Mouse (Mus musculus) frontal cortex, adult 2 months (tissue): ENCODE measurements at regions not wholly inside any gene's neighbourhood (a gene's known extent, or its start where the extent isn't known, plus 50 kb on each side); places are given as distances from the start of the nearest gene placed in this dataset.

Source experiments
- DNase-seq, 2 experiments: peaks; one replicate each; pipeline ENCODE4 v3.0.0; 2022; ENCODE audit warnings: low spot score in 1 of 2; ENCODE audit errors: extremely low spot score in 1 of 2

GRCm38 (mm10) chrX:103532620-103533199 is 97.7 kb upstream of the Zcchc13 start:
- peak in 1 of 2 experiments; percentile 64 for DNase-seq

GRCm38 (mm10) chrX:103533306-103533705 is 97.1 kb upstream of the Zcchc13 start:
- DNase-seq = peak in 1 of 2 experiments; percentile 55

- no peak for DNase-seq
Measured at GRCm38 (mm10) chrX:103533831-103534230, 96.6 kb upstream of the Zcchc13 start.

GRCm38 (mm10) chrX:103546490-103547202 is 83.7 kb upstream of the Zcchc13 start:
- DNase-seq = no peak

GRCm38 (mm10) chrX:103551304-103551703 is 79.1 kb upstream of the Zcchc13 start:
- peak in 1 of 2 experiments; percentile 55 for DNase-seq

GRCm38 (mm10) chrX:103553196-103553595 is 77.2 kb upstream of the Zcchc13 start:
- DNase-seq = no peak

- DNase-seq = no peak
Measured at GRCm38 (mm10) chrX:103553605-103554004, 76.8 kb upstream of the Zcchc13 start.

- DNase-seq = peak in 1 of 2 experiments; percentile 60
Measured at GRCm38 (mm10) chrX:103555041-103555986, 75.1 kb upstream of the Zcchc13 start.

- no peak for DNase-seq
Measured at GRCm38 (mm10) chrX:103556046-103556445, 74.3 kb upstream of the Zcchc13 start.

GRCm38 (mm10) chrX:103556681-103557490 is 73.5 kb upstream of the Zcchc13 start:
- no peak for DNase-seq

GRCm38 (mm10) chrX:103557496-103557895 is 72.9 kb upstream of the Zcchc13 start:
- DNase-seq = no peak

GRCm38 (mm10) chrX:103563531-103564246 is 66.7 kb upstream of the Zcchc13 start:
- DNase-seq = peak; percentile 82 to 95

GRCm38 (mm10) chrX:103573344-103573743 is 57.0 kb upstream of the Zcchc13 start:
- DNase-seq = no peak

GRCm38 (mm10) chrX:103579484-103579883 is 50.9 kb upstream of the Zcchc13 start:
- no peak for DNase-seq
